Mouse (Mus musculus): ENCODE data around the gene Ldb3. TPM values are rescaled to one million over a fixed set of nuclear protein-coding genes. Genes with fewer than 3 reads are reported as not detected.

The Ldb3 gene
- polyA plus RNA-seq, 1 experiment from 2014 or later, result 0.56 TPM

- no peak overlapping the region for H3K4me2 ChIP-seq
- peaks cover 13% of the 10 kb centered on the region for H3K4me1 ChIP-seq (replicated peaks)
- no peaks in the 10 kb centered on the region for H3K9me3 ChIP-seq
- H3K9ac ChIP-seq, result no peak overlapping the region; the same call in 1 of the 2 replicates
- no peak for ATAC-seq (ENCODE audit: low FRiP score)
- H3K27me3 ChIP-seq, result 0 out of 2 replicates have a peak, but pooled peaks cover 13% of the 10 kb centered on the region
- no peak overlapping the region for H3K27ac ChIP-seq
- no peak overlapping the region for H3K4me3 ChIP-seq
- H3K36me3 ChIP-seq, result no peaks in the 10 kb centered on the region
- WGBS, result 82% methylated on average over 4 of the region's 4 CpGs
Measured at GRCm38 (mm10) chr14:34568626-34569025, 19.9 kb downstream of the Ldb3 start.

DNA sequence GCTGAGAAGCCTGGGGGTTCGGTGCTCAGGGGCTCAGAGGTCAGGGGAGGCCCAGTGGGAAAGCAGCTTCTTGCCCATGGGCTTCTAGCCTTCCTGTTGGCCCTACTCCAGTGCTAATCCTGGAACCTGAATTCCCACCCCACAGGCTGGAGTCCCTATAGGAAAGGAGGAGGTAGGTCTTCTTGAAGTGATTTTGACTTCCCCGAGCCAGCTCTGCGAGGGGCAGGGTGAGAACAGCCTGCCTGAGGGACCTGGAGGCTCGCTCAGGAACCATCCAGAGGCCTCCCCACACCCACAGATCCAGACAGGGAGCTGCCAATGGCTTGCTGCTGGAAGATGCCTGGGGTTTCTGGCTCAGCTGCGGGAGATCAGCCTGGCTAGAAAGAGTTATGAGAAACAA lies 20.8 kb downstream of the Ldb3 start:
- no peaks in the 10 kb centered on the region for H3K9me3 ChIP-seq
- no peak overlapping the region for H3K27ac ChIP-seq

DNA sequence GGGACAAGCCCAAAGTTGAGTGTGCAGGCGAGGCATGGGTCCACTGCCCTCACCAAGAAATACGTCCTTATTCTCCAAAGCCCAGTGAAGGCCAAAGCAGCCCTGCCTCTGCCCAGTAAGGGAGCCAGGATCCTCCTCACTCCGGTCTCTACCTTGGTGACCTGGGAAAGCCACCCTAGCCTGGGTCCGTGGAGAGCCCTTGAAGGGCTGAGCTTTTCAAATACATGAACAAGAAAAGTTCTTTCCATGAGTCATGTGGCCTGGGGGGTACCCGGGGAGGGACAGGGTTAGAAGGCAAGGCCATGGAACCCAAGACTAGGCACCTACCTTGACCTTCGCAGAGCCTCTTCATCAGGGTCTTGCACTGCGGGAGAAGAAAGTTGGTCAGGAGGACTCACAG lies 22.0 kb downstream of the Ldb3 start:
- H3K27me3 ChIP-seq, result 0 out of 2 replicates have a peak, but pooled peaks cover 13% of the 10 kb centered on the region
- H3K9me3 ChIP-seq, result no peaks in the 10 kb centered on the region
- no peak for ATAC-seq (ENCODE audit: low FRiP score)
- no peak overlapping the region for H3K9ac ChIP-seq
- no peaks in the 10 kb centered on the region for H3K36me3 ChIP-seq
- H3K4me2 ChIP-seq, result no peak overlapping the region
- no peak overlapping the region for H3K4me3 ChIP-seq
- H3K27ac ChIP-seq, result no peak overlapping the region
- 95% methylated on average over 7 of the region's 7 CpGs for WGBS
- peaks cover 10% of the 10 kb centered on the region for H3K4me1 ChIP-seq (replicated peaks)

More for the DNA sequence above, 20.8 kb downstream of the Ldb3 start:
- Histone ChIP-seq H3K4me2 (no peak overlapping the region), H3K36me3 (no peaks in the 10 kb centered on the region), H3K27me3 (0 out of 2 replicates have a peak, but pooled peaks cover 13% of the 10 kb centered on the region), H3K9ac (no peak overlapping the region), H3K4me3 (no peak overlapping the region), H3K4me1 (replicated peaks) (peaks cover 10% of the 10 kb centered on the region)
- 66% methylated on average over 5 of the region's 5 CpGs for whole genome bisulfite sequencing
- ATAC-seq (ENCODE audit: low FRiP score), result no peak

GRCm38 (mm10) chr14:34565711-34566110 lies 22.8 kb downstream of the Ldb3 start:
- no peak for ATAC-seq (ENCODE audit: low FRiP score)
- Histone ChIP-seq H3K9me3 (no peaks in the 10 kb centered on the region), H3K4me2 (no peak overlapping the region), H3K4me1 (replicated peaks) (peaks cover 10% of the 10 kb centered on the region), H3K27me3 (0 out of 2 replicates have a peak, but pooled peaks cover 13% of the 10 kb centered on the region), H3K4me3 (no peak overlapping the region), H3K9ac (no peak overlapping the region), H3K36me3 (no peaks in the 10 kb centered on the region), H3K27ac (no peak overlapping the region)
- 73% methylated on average over 17 of the region's 17 CpGs for WGBS

DNA sequence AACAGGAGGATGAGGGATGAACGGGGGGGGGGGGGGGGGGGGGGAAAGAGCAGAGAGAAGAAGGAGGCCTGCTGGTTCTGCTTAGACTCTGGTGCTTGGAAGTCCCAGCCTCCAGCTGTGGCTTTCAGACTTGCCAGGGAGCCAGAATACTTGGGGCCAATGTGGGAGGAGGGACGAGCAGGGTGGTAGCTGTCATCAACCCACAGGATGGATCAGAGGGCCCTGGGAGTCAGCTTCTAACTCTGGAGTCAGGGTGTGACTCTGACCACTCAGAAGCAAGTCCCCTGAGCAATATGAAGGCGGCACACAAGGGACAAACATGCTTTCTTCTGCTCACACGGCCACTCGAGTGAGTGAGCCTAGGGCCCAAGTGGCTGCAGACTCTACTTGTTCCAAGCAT lies 23.8 kb downstream of the Ldb3 start:
- Histone ChIP-seq H3K27me3 (0 out of 2 replicates have a peak, but pooled peaks cover 13% of the 10 kb centered on the region), H3K36me3 (no peaks in the 10 kb centered on the region), H3K4me2 (no peak overlapping the region), H3K9ac (no peak overlapping the region), H3K4me3 (no peak overlapping the region), H3K27ac (no peak overlapping the region), H3K9me3 (no peaks in the 10 kb centered on the region), H3K4me1 (replicated peaks) (peaks cover 6% of the 10 kb centered on the region)
- 64% methylated on average over 5 of the region's 5 CpGs for WGBS
- ATAC-seq (ENCODE audit: low FRiP score), result no peak

- WGBS, result 29% methylated on average over 2 of the region's 2 CpGs
- no peaks in the 10 kb centered on the region for H3K36me3 ChIP-seq
- no peaks in the 10 kb centered on the region for H3K9me3 ChIP-seq
- H3K4me3 ChIP-seq, result no peak overlapping the region
- H3K27me3 ChIP-seq, result 0 out of 2 replicates have a peak, but pooled peaks cover 3% of the 10 kb centered on the region
- H3K9ac ChIP-seq, result no peak overlapping the region
- H3K4me1 ChIP-seq (replicated peaks), result no peaks in the 10 kb centered on the region
- no peak for ATAC-seq (ENCODE audit: low FRiP score)
- H3K4me2 ChIP-seq, result no peak overlapping the region
- no peak overlapping the region for H3K27ac ChIP-seq
Measured at GRCm38 (mm10) chr14:34562393-34562792, 26.1 kb downstream of the Ldb3 start.

GRCm38 (mm10) chr14:34561647-34562046 lies 26.8 kb downstream of the Ldb3 start:
- Histone ChIP-seq H3K9me3 (no peaks in the 10 kb centered on the region), H3K27ac (no peak overlapping the region), H3K4me2 (no peak overlapping the region), H3K27me3 (no peaks in the 10 kb centered on the region), H3K9ac (no peak overlapping the region), H3K36me3 (no peaks in the 10 kb centered on the region), H3K4me1 (replicated peaks) (no peaks in the 10 kb centered on the region), H3K4me3 (no peak overlapping the region)
- WGBS, result 92% methylated on average over 8 of the region's 8 CpGs
- ATAC-seq (ENCODE audit: low FRiP score), result no peak

DNA sequence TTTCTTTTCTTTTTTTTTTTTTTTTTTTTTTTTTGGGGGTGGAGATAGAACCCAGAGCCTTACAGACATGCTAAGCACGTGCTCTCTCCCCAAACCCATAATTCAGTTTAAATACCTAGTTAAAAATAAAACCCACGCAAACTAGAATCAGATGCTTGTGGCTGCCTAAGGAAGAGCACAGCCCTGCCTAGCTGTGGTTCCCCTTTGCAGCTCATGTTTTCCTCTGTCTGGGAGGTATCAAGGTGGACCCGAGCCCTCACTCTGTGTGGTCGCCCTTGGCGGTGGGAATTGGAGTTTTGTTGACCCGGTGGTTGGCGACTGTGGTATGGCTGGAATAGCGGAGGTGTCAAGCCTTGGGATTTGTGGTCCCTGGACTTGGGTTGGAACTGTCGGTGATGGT lies 29.5 kb downstream of the Ldb3 start:
- no peak for ATAC-seq (ENCODE audit: low FRiP score)
- no peak overlapping the region for H3K4me3 ChIP-seq
- H3K27me3 ChIP-seq, result 0 out of 2 replicates have a peak, but pooled peaks cover 2% of the 10 kb centered on the region
- WGBS, result 98% methylated on average over 9 of the region's 9 CpGs
- H3K9me3 ChIP-seq, result no peaks in the 10 kb centered on the region
- no peak overlapping the region for H3K9ac ChIP-seq
- no peak overlapping the region for H3K4me2 ChIP-seq
- H3K36me3 ChIP-seq, result no peaks in the 10 kb centered on the region
- no peak overlapping the region for H3K27ac ChIP-seq
- H3K4me1 ChIP-seq (replicated peaks), result 0 out of 2 replicates have a peak, but pooled peaks cover 4% of the 10 kb centered on the region

DNA sequence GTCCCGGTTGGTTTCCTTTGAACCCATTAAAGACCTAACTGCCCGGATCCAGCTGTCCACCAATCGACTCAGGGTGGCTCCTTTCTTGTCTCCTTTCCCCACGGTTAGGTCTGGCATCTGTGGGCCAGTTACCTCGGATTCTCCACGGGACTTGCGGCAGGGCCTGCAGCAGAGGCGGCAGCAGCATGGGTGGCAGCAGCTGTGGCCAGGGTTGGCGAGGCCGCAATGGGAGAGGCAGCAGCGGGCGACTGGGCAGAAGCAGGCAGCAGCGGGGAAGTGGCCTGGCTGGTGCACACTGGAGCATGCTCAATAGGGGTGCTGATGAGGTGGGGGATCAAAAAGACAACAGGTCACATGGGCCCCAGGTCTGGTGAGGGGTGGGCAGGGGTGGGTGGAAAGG lies 33.3 kb downstream of the Ldb3 start:
- H3K27ac ChIP-seq, result peak overlapping the region; percentile 8; the same call in 1 of the 2 replicates
- H3K27me3 ChIP-seq, result 0 out of 2 replicates have a peak, but pooled peaks cover 5% of the 10 kb centered on the region
- no peaks in the 10 kb centered on the region for H3K9me3 ChIP-seq
- 0 out of 2 replicates have a peak overlapping the region, but pooled peaks have one; percentile 39 for H3K9ac ChIP-seq
- H3K36me3 ChIP-seq, result no peaks in the 10 kb centered on the region
- no peak overlapping the region for H3K4me2 ChIP-seq
- WGBS, result 61% methylated on average over 13 of the region's 13 CpGs
- H3K4me1 ChIP-seq (replicated peaks), result 0 out of 2 replicates have a peak, but pooled peaks cover 4% of the 10 kb centered on the region
- ATAC-seq (ENCODE audit: low FRiP score), result no peak
- H3K4me3 ChIP-seq, result no peak overlapping the region

DNA sequence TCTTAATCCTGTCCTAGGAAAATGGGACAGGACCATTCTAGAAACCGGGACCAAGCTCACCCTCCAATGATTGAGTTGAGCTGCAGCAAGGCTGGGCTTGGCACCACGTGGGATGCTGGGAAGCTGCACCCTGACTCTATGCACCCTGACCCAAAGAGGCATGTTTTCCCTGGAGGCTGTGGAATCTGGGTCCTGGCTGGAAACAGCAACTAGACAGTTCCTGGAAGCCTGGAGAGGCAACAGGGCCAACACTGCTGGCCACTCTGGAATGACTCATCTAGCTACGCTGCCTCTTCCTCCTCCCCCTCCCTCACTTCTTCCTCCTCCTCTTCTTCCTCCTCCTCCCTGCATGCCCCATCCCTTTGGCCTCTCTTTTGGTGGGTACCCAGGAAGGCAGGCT lies 34.4 kb downstream of the Ldb3 start:
- H3K4me1 ChIP-seq (replicated peaks), result 0 out of 2 replicates have a peak, but pooled peaks cover 6% of the 10 kb centered on the region
- H3K27me3 ChIP-seq, result 0 out of 2 replicates have a peak, but pooled peaks cover 5% of the 10 kb centered on the region
- H3K27ac ChIP-seq, result no peak overlapping the region
- no peaks in the 10 kb centered on the region for H3K36me3 ChIP-seq
- H3K9ac ChIP-seq, result no peak overlapping the region
- no peak for ATAC-seq (ENCODE audit: low FRiP score)
- no peaks in the 10 kb centered on the region for H3K9me3 ChIP-seq
- no peak overlapping the region for H3K4me3 ChIP-seq
- 76% methylated on average over 3 of the region's 3 CpGs for WGBS
- H3K4me2 ChIP-seq, result no peak overlapping the region

- H3K4me1 ChIP-seq (replicated peaks), result 0 out of 2 replicates have a peak, but pooled peaks cover 6% of the 10 kb centered on the region
- no peak overlapping the region for H3K4me3 ChIP-seq
- 91% methylated on average over 6 of the region's 6 CpGs for WGBS
- no peak for ATAC-seq (ENCODE audit: low FRiP score)
- H3K36me3 ChIP-seq, result no peaks in the 10 kb centered on the region
- H3K4me2 ChIP-seq, result no peak overlapping the region
- H3K9me3 ChIP-seq, result no peaks in the 10 kb centered on the region
- H3K27ac ChIP-seq, result no peak overlapping the region
- no peak overlapping the region for H3K9ac ChIP-seq
- 0 out of 2 replicates have a peak, but pooled peaks cover 5% of the 10 kb centered on the region for H3K27me3 ChIP-seq
Measured at GRCm38 (mm10) chr14:34553470-34553869, 35.0 kb downstream of the Ldb3 start.

DNA sequence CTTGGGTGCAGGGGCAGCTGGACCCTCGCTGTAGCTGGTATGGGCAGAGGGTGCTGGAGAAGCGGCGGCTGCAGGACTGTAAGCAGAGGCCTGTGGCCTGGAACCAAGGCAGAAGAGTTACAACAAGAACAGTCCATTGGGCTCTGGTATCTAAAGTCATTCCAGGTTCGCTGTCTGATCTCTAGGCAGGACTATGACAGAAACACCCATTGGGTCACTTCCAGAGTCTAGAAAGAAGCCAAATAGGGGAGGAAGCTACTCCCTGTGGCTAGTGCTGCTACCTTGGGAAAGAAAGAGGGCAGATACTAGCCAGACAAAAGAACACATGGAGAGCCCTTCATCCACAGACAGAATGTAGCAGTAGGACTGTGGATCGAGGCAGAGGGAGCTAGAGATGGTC lies 36.3 kb downstream of the Ldb3 start:
- Histone ChIP-seq H3K4me3 (no peak overlapping the region), H3K9me3 (no peaks in the 10 kb centered on the region), H3K9ac (no peak overlapping the region), H3K27me3 (0 out of 2 replicates have a peak, but pooled peaks cover 9% of the 10 kb centered on the region), H3K36me3 (no peaks in the 10 kb centered on the region), H3K27ac (no peak overlapping the region; the same call in 1 of the 2 replicates), H3K4me1 (replicated peaks) (peaks cover 12% of the 10 kb centered on the region; the same call in 1 of the 2 replicates), H3K4me2 (no peak overlapping the region)
- WGBS, result 91% methylated on average over 5 of the region's 5 CpGs
- no peak for ATAC-seq (ENCODE audit: low FRiP score)

Data from hindbrain, embryonic 13.5 days (tissue).